Mouse (Mus musculus) intestine, postnatal 0 days (tissue): ENCODE data around the gene Sars2. TPM values are rescaled to one million over a fixed set of nuclear protein-coding genes. Genes with fewer than 3 reads are reported as not detected.

Experiments
- ATAC-seq: fragments of 200-750 bp; cut with Nextera tagmentation; 2 replicates; pipeline ENCODE4 v1.8.0; 2017; ENCODE audit warnings: mild to moderate bottlenecking, moderate TSS enrichment, moderate library complexity
- H3K27ac ChIP-seq: fragments of 300-500 bp; sonication (generic); 2 replicates; pipeline ENCODE4 v1.5.1; 2014; ENCODE audit warnings: mild to moderate bottlenecking, low read depth, low read length, moderate library complexity
- H3K27me3 ChIP-seq: fragments of 300-500 bp; sonication (generic); replicated peaks from 2 replicates; pipeline ENCODE4 v1.6.1; 2014; ENCODE audit warnings: low read length, mixed read lengths; ENCODE audit not compliant: control insufficient read depth, insufficient read depth
- H3K36me3 ChIP-seq: fragments of 300-500 bp; sonication (generic); 2 replicates; pipeline ENCODE4 v1.6.1; 2014; ENCODE audit warnings: mild to moderate bottlenecking, moderate library complexity; ENCODE audit not compliant: control insufficient read depth, insufficient read depth
- H3K4me1 ChIP-seq: fragments of 300-500 bp; sonication (generic); replicated peaks from 2 replicates; pipeline ENCODE4 v1.6.1; 2014; ENCODE audit warnings: antibody characterized with exemption, low read length, mixed read lengths; ENCODE audit not compliant: control insufficient read depth, insufficient read depth
- H3K4me2 ChIP-seq: fragments of 300-500 bp; sonication (generic); replicated peaks from 2 replicates; pipeline ENCODE4 v1.6.1; 2014; ENCODE audit warnings: low read depth, mild to moderate bottlenecking, moderate library complexity
- H3K4me3 ChIP-seq: fragments of 300-500 bp; sonication (generic); 2 replicates; pipeline ENCODE4 v1.5.1; 2014; ENCODE audit warnings: low read depth, low read length
- H3K9ac ChIP-seq: fragments of 300-500 bp; sonication (generic); 2 replicates; pipeline ENCODE4 v1.6.1; 2014; ENCODE audit warnings: mild to moderate bottlenecking, low read depth, low read length
- H3K9me3 ChIP-seq: fragments of 300-500 bp; sonication (generic); 2 replicates; pipeline ENCODE4 v1.6.1; 2016; ENCODE audit warnings: mixed run types; ENCODE audit not compliant: control insufficient read depth
- CTCF ChIP-seq: sonication (generic); IDR thresholded peaks from 2 replicates; pipeline ENCODE4 v1.5.1; 2016; ENCODE audit warnings: low read depth, mild to moderate bottlenecking, control low read depth, antibody characterized with exemption, moderate library complexity
- WGBS: fragments of 180-500 bp; shearing (Covaris S2); extraction: QIAGEN DNeasy Blood & Tissue Kit; methylation state at CpG from one replicate; pipeline ENCODE4 v1.1.7; 2014; 5-methylcytosine and 5-hydroxymethylcytosine counted together
- polyA plus RNA-seq: library from polyadenylated mRNA; unstranded; fragments of >200 nt; fragmentation: Nextera tagmentation; extraction: Ambion mirVana; gene quantifications from 2 replicates; pipeline ENCODE4 v1.2.1, GENCODE M21; 2015

Sars2 gene
- polyA plus RNA-seq, 1 experiment from 2014 or later = 8.6 TPM

- no peak overlapping the region for H3K4me3 ChIP-seq
- H3K27me3 ChIP-seq = no peaks in the 10 kb centered on the region
- ATAC-seq = no peak
- peaks cover 5% of the 10 kb centered on the region; the same call in 1 of the 2 replicates for H3K4me1 ChIP-seq
- no peak for TF ChIP-seq CTCF
- no peaks in the 10 kb centered on the region for H3K9me3 ChIP-seq
- H3K4me2 ChIP-seq = no peak overlapping the region
- peaks cover 33% of the 10 kb centered on the region for H3K36me3 ChIP-seq
- peak overlapping the region; percentile 28; the same call in 1 of the 2 replicates for H3K27ac ChIP-seq
- no peak overlapping the region for H3K9ac ChIP-seq
- 51% methylated on average over 3 of the region's 3 CpGs for WGBS
These were observed 47.4 kb downstream of the Sars2 start for GRCm38 (mm10) chr7:28789235-28789634.

- Histone ChIP-seq H3K27ac (no peak overlapping the region), H3K27me3 (no peaks in the 10 kb centered on the region), H3K9me3 (no peaks in the 10 kb centered on the region), H3K4me2 (no peak overlapping the region), H3K9ac (no peak overlapping the region), H3K36me3 (peaks cover 26% of the 10 kb centered on the region), H3K4me1 (peaks cover 5% of the 10 kb centered on the region; the same call in 1 of the 2 replicates), H3K4me3 (no peak overlapping the region)
- no peak for ATAC-seq
- 62% methylated on average over 8 of the region's 8 CpGs for WGBS
- peak; percentile 65 for TF ChIP-seq CTCF
These were observed 48.4 kb downstream of the Sars2 start for GRCm38 (mm10) chr7:28790066-28790806.

- TF ChIP-seq CTCF = no peak
- no peak overlapping the region for H3K9ac ChIP-seq
- H3K36me3 ChIP-seq = peaks cover 11% of the 10 kb centered on the region
- H3K4me1 ChIP-seq = peaks cover 5% of the 10 kb centered on the region; the same call in 1 of the 2 replicates
- no peak overlapping the region for H3K4me3 ChIP-seq
- ATAC-seq = no peak
- no peak overlapping the region for H3K27ac ChIP-seq
- no peaks in the 10 kb centered on the region for H3K27me3 ChIP-seq
- no peaks in the 10 kb centered on the region for H3K9me3 ChIP-seq
- no peak overlapping the region for H3K4me2 ChIP-seq
These were observed 49.9 kb downstream of the Sars2 start for GRCm38 (mm10) chr7:28791706-28792105.

- Histone ChIP-seq H3K9me3 (no peaks in the 10 kb centered on the region), H3K9ac (no peak overlapping the region), H3K4me1 (peaks cover 5% of the 10 kb centered on the region; the same call in 1 of the 2 replicates), H3K4me2 (no peak overlapping the region), H3K27ac (no peak overlapping the region), H3K27me3 (no peaks in the 10 kb centered on the region), H3K36me3 (peaks cover 6% of the 10 kb centered on the region), H3K4me3 (no peak overlapping the region)
- TF ChIP-seq CTCF = no peak
- WGBS = 76% methylated on average over 13 of the region's 14 CpGs
- no peak for ATAC-seq
These were observed 50.8 kb downstream of the Sars2 start for GRCm38 (mm10) chr7:28792391-28793185.

GRCm38 (mm10) chr7:28793834-28794233, 52.0 kb downstream of the Sars2 start:
- Histone ChIP-seq H3K27ac (no peak overlapping the region), H3K36me3 (no peaks in the 10 kb centered on the region), H3K4me2 (no peak overlapping the region), H3K4me1 (peaks cover 5% of the 10 kb centered on the region; the same call in 1 of the 2 replicates), H3K4me3 (no peak overlapping the region), H3K27me3 (no peaks in the 10 kb centered on the region), H3K9me3 (no peaks in the 10 kb centered on the region), H3K9ac (no peak overlapping the region)
- no peak for ATAC-seq
- TF ChIP-seq CTCF = peak; percentile 65
- WGBS = 41% methylated on average over 2 of the region's 2 CpGs

- no peaks in the 10 kb centered on the region for H3K27me3 ChIP-seq
- H3K9ac ChIP-seq = no peak overlapping the region
- peaks cover 5% of the 10 kb centered on the region; the same call in 1 of the 2 replicates for H3K4me1 ChIP-seq
- no peak overlapping the region for H3K27ac ChIP-seq
- no peak overlapping the region for H3K4me2 ChIP-seq
- no peak overlapping the region for H3K4me3 ChIP-seq
- TF ChIP-seq CTCF = no peak
- WGBS = 86% methylated on average over 3 of the region's 3 CpGs
- no peaks in the 10 kb centered on the region for H3K36me3 ChIP-seq
- no peak for ATAC-seq
- H3K9me3 ChIP-seq = no peaks in the 10 kb centered on the region
These were observed 52.7 kb downstream of the Sars2 start for GRCm38 (mm10) chr7:28794496-28794895.
